Comparison of ENCODE assay signal across 18 mouse cellular contexts in genomic region chr8:70421349-70422104, GRCm38 (mm10). TPM values are rescaled to one million over a fixed set of nuclear protein-coding genes. Genes with fewer than 3 reads are reported as not detected.
DNase-seq lines count a peak whose midpoint lies in the region; ATAC-seq lines count a peak whose summit lies in the region.
"Had no signal": no experiment of that assay in that cellular context is flagged by ENCODE, and none has a peak within 500 bp of the region (broad histone marks: within the 10 kb centered on the region; RNA-seq: fewer than 3 reads in every experiment).

No protein-coding gene starts in this region.

- H3K27me3 ChIP-seq in heart, embryonic 13.5 days (replicated peaks): no peaks in the 10 kb centered on the region; the same call in 1 of the 2 replicates
- 0 out of 2 replicates have a peak, but pooled peaks cover 7% of the 10 kb centered on the region for H3K27me3 ChIP-seq in embryonic facial prominence, embryonic 10.5 days (replicated peaks; ENCODE audit: low read depth, poor library complexity, severe bottlenecking)
- H3K27me3 ChIP-seq in liver, embryonic 15.5 days: no peaks in the 10 kb centered on the region
- no peaks in the 10 kb centered on the region for H3K27me3 ChIP-seq in kidney, embryonic 15.5 days
- H3K27me3 ChIP-seq: embryonic facial prominence, embryonic 13.5 days; intestine, embryonic 15.5 days; midbrain, embryonic 15.5 days had no signal

- no peak overlapping the region for H3K4me3 ChIP-seq in heart, embryonic 13.5 days
- H3K4me3 ChIP-seq in embryonic facial prominence, embryonic 10.5 days: no peak overlapping the region
- no peak overlapping the region for H3K4me3 ChIP-seq in liver, embryonic 15.5 days (replicated peaks)
- no peak overlapping the region for H3K4me3 ChIP-seq in kidney, embryonic 15.5 days (replicated peaks)
- H3K4me3 ChIP-seq: embryonic facial prominence, embryonic 13.5 days; intestine, embryonic 15.5 days; left cerebral cortex, adult 2 months; midbrain, embryonic 15.5 days had no signal

- WGBS in heart, embryonic 13.5 days: 74% methylated on average over 18 of the region's 18 CpGs
- 80% methylated on average over 18 of the region's 18 CpGs for WGBS in embryonic facial prominence, embryonic 10.5 days
- WGBS in liver, embryonic 15.5 days (ENCODE audit: insufficient replicate concordance): 44% methylated on average over 18 of the region's 18 CpGs
- WGBS in kidney, embryonic 15.5 days: 57% methylated on average over 18 of the region's 18 CpGs

- H3K4me1 ChIP-seq in heart, embryonic 13.5 days: peaks cover 62% of the 10 kb centered on the region
- H3K4me1 ChIP-seq in embryonic facial prominence, embryonic 10.5 days: peaks cover 47% of the 10 kb centered on the region
- H3K4me1 ChIP-seq in liver, embryonic 15.5 days (replicated peaks): peaks cover 75% of the 10 kb centered on the region
- H3K4me1 ChIP-seq in kidney, embryonic 15.5 days: peaks cover 38% of the 10 kb centered on the region

- H3K27ac ChIP-seq in heart, embryonic 13.5 days (replicated peaks): no peak overlapping the region
- H3K27ac ChIP-seq in embryonic facial prominence, embryonic 10.5 days (replicated peaks): 0 out of 2 replicates have a peak overlapping the region, but pooled peaks have one; percentile 25
- peak overlapping the region; percentile 70 for H3K27ac ChIP-seq in liver, embryonic 15.5 days (replicated peaks)
- no peak overlapping the region for H3K27ac ChIP-seq in kidney, embryonic 15.5 days
- H3K27ac ChIP-seq: embryonic facial prominence, embryonic 13.5 days; intestine, embryonic 15.5 days; left cerebral cortex, adult 2 months; midbrain, embryonic 15.5 days had no signal

- no peaks in the 10 kb centered on the region for H3K36me3 ChIP-seq in heart, embryonic 13.5 days
- H3K36me3 ChIP-seq in embryonic facial prominence, embryonic 10.5 days (replicated peaks): no peaks in the 10 kb centered on the region
- no peaks in the 10 kb centered on the region for H3K36me3 ChIP-seq in liver, embryonic 15.5 days (replicated peaks)
- H3K36me3 ChIP-seq in kidney, embryonic 15.5 days: no peaks in the 10 kb centered on the region
- H3K36me3 ChIP-seq: embryonic facial prominence, embryonic 13.5 days; intestine, embryonic 15.5 days; midbrain, embryonic 15.5 days had no signal

- no peak for ATAC-seq in heart, embryonic 13.5 days (ENCODE audit: extremely low read depth, insufficient number of reproducible peaks, low FRiP score, low TSS enrichment)
- ATAC-seq in liver, embryonic 15.5 days (ENCODE audit: insufficient read depth): no peak
- ATAC-seq in kidney, embryonic 15.5 days (replicated peaks; ENCODE audit: low FRiP score): no peak
- ATAC-seq: intestine, embryonic 15.5 days had no signal

- no peaks in the 10 kb centered on the region for H3K9me3 ChIP-seq in heart, embryonic 13.5 days
- no peaks in the 10 kb centered on the region for H3K9me3 ChIP-seq in embryonic facial prominence, embryonic 10.5 days
- H3K9me3 ChIP-seq in liver, embryonic 15.5 days (replicated peaks): no peaks in the 10 kb centered on the region
- H3K9me3 ChIP-seq in kidney, embryonic 15.5 days (replicated peaks): no peaks in the 10 kb centered on the region
- H3K9me3 ChIP-seq: embryonic facial prominence, embryonic 13.5 days; intestine, embryonic 15.5 days; midbrain, embryonic 15.5 days had no signal

- H3K9ac ChIP-seq in heart, embryonic 13.5 days: 0 out of 2 replicates have a peak overlapping the region, but pooled peaks have one; percentile 12
- H3K9ac ChIP-seq in liver, embryonic 15.5 days: no peak overlapping the region
- no peak overlapping the region for H3K9ac ChIP-seq in kidney, embryonic 15.5 days
- H3K9ac ChIP-seq: embryonic facial prominence, embryonic 13.5 days; intestine, embryonic 15.5 days; midbrain, embryonic 15.5 days had no signal

- peak overlapping the region; percentile 2; the same call in 1 of the 2 replicates for H3K4me2 ChIP-seq in heart, embryonic 13.5 days
- H3K4me2 ChIP-seq in liver, embryonic 15.5 days: peak overlapping the region; percentile 3; the same call in 1 of the 2 replicates
- no peak overlapping the region for H3K4me2 ChIP-seq in kidney, embryonic 15.5 days
- H3K4me2 ChIP-seq: embryonic facial prominence, embryonic 13.5 days; intestine, embryonic 15.5 days; midbrain, embryonic 15.5 days had no signal

- DNase-seq in adrenal gland, adult (ENCODE audit: inconsistent age in 2 of 2, low spot score in 1 of 2): peak; percentile 35 to 57
- no peak for DNase-seq in adrenal gland, postnatal 25 days
- DNase-seq in heart, postnatal 4 days: no peak
- no peak for DNase-seq in embryonic facial prominence, embryonic 10.5 days (ENCODE audit: low spot score)
- DNase-seq in layer of hippocampus, adult 18-20 months (ENCODE audit: low spot score in 2 of 2): no peak
- DNase-seq: adrenal gland, adult 8-10 months; gastrocnemius, postnatal 25 days; lung, adult 2 months; retina, postnatal 1 day; right cerebral cortex, postnatal 4 days; thymus, postnatal 25 days had no signal

RNA-seq across cellular contexts. Expression of gene Crtc1, which starts 17.9 kb away (rescaled TPM):
- total RNA-seq in adrenal gland, postnatal 25 days (2021): 23.9 and 28.8 TPM in 2 replicates
- polyA plus RNA-seq in heart, embryonic 13.5 days (2015; fragmentation: Nextera tagmentation; extraction: Ambion mirVana): 9.7 and 12.4 TPM in 2 replicates
- 10 to 100 TPM; 12.8 to 15.4 TPM for total RNA-seq in heart, postnatal 4 days (2021)
- 17.3 and 20.6 TPM in 2 replicates for polyA plus RNA-seq in embryonic facial prominence, embryonic 10.5 days (2016; fragmentation: Nextera tagmentation; extraction: Ambion mirVana)
- polyA plus RNA-seq in liver, embryonic 15.5 days (2015; fragmentation: Nextera tagmentation; extraction: Ambion mirVana): 4.2 and 4.3 TPM in 2 replicates
- 17.9 and 21.0 TPM in 2 replicates for polyA plus RNA-seq in kidney, embryonic 15.5 days (2015; fragmentation: Nextera tagmentation; extraction: Ambion mirVana)
- total RNA-seq in layer of hippocampus, adult 18-20 months (2021): 100 to 1,000 TPM; 193 to 199 TPM

RNA-seq across cellular contexts. Expression of gene Comp, which starts 48.2 kb away (rescaled TPM):
- total RNA-seq in adrenal gland, postnatal 25 days (2021): 0.27 TPM in 1 of 2 replicates, not detected in the other
- polyA plus RNA-seq in heart, embryonic 13.5 days (2015; fragmentation: Nextera tagmentation; extraction: Ambion mirVana): 3.5 TPM in 2 replicates
- 1 to 10 TPM; 2.5 to 2.6 TPM for total RNA-seq in heart, postnatal 4 days (2021)
- polyA plus RNA-seq in embryonic facial prominence, embryonic 10.5 days (2016; fragmentation: Nextera tagmentation; extraction: Ambion mirVana): 0.19 and 0.37 TPM in 2 replicates
- 1.3 and 2.1 TPM in 2 replicates for polyA plus RNA-seq in liver, embryonic 15.5 days (2015; fragmentation: Nextera tagmentation; extraction: Ambion mirVana)
- 0.40 and 1.5 TPM in 2 replicates for polyA plus RNA-seq in kidney, embryonic 15.5 days (2015; fragmentation: Nextera tagmentation; extraction: Ambion mirVana)
- under 1 TPM; 0.13 to 0.42 TPM for total RNA-seq in layer of hippocampus, adult 18-20 months (2021)

RNA-seq across cellular contexts. Expression of gene Klhl26, which starts 55.2 kb away (rescaled TPM):
- 22.3 and 24.9 TPM in 2 replicates for total RNA-seq in adrenal gland, postnatal 25 days (2021)
- polyA plus RNA-seq in heart, embryonic 13.5 days (2015; fragmentation: Nextera tagmentation; extraction: Ambion mirVana): 11.2 and 12.4 TPM in 2 replicates
- 1 to 10 TPM; 8.2 to 9.2 TPM for total RNA-seq in heart, postnatal 4 days (2021)
- polyA plus RNA-seq in embryonic facial prominence, embryonic 10.5 days (2016; fragmentation: Nextera tagmentation; extraction: Ambion mirVana): 22.4 and 24.1 TPM in 2 replicates
- 6.4 and 6.7 TPM in 2 replicates for polyA plus RNA-seq in liver, embryonic 15.5 days (2015; fragmentation: Nextera tagmentation; extraction: Ambion mirVana)
- 20.0 and 23.5 TPM in 2 replicates for polyA plus RNA-seq in kidney, embryonic 15.5 days (2015; fragmentation: Nextera tagmentation; extraction: Ambion mirVana)
- total RNA-seq in layer of hippocampus, adult 18-20 months (2021): 10 to 100 TPM; 54.1 to 62.0 TPM

Comparison
In these comparisons a context has a peak if more than half of its experiments do, and no peak if none do; other contexts are left out.
1. DNase-seq: peak in adrenal gland, adult (2 of 2); none in adrenal gland, postnatal 25 days (single experiment), heart, postnatal 4 days (single experiment), embryonic facial prominence, embryonic 10.5 days (single experiment) and layer of hippocampus, adult 18-20 months (0 of 2).
2. H3K27ac ChIP-seq: peak in embryonic facial prominence, embryonic 10.5 days (single experiment) and liver, embryonic 15.5 days (single experiment); none in heart, embryonic 13.5 days (single experiment) and kidney, embryonic 15.5 days (single experiment).